Mouse (Mus musculus): ENCODE measurements around the gene Chdh.

Gene Chdh

DNA sequence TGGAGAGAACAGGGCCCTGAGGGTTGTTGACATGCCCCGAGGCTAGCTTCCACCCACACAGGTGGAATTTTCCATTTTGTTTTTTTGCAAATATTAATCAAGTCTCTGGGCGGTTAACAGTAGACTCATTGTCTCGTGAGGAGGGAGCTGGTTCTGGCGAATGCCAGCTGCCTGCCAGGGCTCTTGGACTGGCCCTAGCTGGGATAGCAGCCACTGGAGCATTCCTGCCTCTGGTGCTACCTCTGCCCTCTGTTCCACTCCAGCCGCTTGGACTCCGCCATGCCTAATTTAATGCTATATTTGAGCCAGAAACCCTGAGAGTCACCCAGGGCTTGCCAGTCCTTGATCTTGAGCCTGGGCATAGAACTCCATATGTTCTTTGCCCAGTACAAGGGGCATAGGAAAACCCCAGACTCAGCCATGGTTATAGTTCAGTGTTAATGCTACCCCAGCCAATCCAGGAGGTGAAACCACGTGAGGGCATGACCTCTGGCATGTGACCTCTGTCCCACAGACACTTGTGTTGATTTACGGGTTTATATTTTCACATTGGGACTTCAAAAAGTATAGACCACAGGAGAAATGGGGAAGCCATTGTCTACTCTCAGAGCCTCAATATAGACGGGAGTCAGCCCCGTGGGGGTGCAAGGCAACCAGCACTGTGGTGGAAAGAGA lies 3.2 kb downstream of the Chdh start:
- DNase-seq (ENCODE audit: low spot score in 2 of 2), result no peak

DNA sequence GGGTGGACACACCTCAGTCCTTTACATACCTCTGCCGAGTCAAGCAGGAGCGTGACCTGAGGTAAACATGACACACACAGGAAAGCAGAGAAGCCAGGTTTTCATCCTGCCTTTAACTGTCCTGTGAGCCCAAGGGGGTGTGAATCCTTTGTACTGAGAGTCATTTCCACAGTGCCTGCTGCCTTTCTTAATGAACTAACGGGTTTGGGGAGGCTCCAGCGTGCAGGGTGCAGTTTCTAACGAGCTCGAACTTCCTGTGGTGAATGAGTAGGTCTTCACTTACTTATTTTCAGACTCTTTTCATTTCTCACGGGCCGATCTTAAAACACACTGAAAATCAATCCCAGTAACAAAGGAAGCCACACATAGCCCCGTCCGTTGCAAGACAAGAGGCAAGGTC lies 5.7 kb downstream of the Chdh start:
- DNase-seq (ENCODE audit: low spot score in 2 of 2), result no peak

DNA sequence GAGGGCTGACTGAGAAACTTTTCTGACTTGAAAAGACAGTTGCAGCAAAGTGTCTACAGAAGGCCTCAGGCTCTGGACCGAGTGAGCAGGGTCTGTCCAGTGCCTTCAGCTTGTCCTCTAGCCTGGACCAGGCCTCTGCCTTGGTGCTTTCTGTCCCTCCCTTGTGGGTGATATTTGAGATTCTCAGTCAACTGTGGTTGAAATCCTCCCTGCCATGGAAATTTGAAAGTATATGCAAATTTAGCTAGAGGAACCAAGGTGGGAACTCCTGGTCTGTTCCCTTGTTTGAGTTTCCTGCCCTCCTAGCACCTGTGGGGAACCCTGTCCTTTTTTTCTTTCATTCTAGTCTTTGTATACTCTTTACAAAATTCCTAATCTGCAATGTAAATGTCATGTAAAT lies 6.2 kb downstream of the Chdh start:
- no peak for DNase-seq (ENCODE audit: low spot score in 2 of 2)

DNA sequence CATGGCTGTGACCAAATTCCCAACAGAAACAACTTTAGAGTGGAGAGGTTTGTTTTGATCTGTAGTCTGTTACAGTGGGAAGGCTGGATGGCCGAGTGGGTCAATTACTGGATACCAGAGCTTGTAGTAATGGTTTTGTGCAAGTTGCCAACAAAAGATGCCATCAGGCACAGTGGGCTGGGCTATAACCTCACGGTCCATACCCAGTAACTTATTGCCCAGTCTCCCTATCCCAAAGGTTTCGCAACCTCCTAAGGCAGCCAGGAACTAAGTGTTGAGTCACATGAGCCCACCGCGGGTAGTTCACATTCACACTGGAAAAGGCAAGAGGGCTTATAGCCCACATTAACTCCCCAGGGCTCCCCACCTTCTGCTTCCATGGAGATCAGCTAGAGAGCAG lies 7.8 kb downstream of the Chdh start:
- DNase-seq (ENCODE audit: low spot score in 2 of 2), result no peak

DNA sequence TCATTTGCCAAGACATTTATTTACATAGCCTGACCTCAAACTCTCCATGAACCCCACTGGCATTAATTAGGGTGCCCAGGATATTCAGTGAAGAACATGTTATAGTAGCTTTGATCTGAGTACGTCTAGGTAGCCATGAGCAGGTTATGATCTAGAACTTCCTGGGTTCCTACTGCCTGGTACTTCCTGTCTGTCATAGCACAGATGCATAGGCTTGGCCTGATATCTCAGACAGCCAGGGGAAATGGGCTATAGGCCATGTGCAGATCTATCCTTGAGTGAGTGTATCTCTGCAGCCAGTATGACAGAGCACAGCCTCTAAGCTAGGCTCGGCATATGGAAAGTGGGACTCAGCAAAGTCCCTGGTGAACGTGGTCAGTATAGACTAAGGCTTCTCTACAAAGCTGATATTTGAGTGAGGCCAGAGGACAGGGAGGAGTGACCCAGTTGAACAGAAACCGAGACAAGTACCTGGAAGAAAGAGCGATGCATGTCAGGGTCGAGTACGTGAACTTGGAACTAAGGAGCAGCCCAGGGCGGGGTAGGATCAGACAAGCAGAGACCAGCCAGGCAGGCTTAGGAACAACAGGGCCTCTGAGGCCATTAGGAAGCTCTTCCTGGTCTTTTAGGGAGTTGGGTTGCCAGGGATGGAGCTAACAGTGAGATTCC lies 9.1 kb downstream of the Chdh start:
- DNase-seq (ENCODE audit: low spot score in 2 of 2), result no peak

DNA sequence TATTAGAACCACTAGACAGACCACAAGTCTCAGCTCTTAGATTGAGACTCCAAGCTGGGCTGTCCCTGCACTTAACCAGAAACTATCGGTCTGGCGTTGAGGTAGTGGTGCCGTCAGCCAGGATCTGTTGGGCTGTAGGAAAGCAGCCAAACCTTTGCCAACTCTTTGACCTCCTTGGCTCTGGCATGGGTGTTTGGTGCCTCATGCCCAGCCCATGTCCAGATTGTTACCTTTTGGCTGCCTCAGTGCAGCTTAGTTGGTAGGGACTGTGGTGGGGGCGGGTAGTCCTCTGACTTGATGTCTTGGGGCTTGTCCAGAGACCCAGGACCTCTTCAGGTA lies 9.6 kb downstream of the Chdh start:
- no peak for DNase-seq (ENCODE audit: low spot score in 2 of 2)

DNA sequence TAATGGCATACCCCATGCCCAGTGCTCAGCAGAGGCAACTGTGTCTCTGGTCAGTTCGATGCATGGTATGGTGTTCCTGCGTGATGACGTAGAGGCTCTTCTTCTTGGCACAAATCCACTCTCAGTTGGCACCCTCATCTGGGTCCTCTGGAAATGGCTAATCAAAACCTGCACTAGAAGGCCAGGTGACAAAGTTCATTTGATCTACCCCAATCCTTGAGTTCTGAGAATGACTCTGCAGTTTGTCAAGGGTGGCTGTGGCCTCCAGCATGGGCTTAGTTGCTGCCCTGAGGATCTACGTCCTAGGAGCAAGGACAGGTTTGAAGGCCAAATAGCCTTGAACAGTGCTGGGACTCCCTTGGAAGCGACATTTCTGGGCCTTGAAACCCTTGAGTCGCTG lies 10.0 kb downstream of the Chdh start:
- no peak for DNase-seq (ENCODE audit: low spot score in 2 of 2)

DNA sequence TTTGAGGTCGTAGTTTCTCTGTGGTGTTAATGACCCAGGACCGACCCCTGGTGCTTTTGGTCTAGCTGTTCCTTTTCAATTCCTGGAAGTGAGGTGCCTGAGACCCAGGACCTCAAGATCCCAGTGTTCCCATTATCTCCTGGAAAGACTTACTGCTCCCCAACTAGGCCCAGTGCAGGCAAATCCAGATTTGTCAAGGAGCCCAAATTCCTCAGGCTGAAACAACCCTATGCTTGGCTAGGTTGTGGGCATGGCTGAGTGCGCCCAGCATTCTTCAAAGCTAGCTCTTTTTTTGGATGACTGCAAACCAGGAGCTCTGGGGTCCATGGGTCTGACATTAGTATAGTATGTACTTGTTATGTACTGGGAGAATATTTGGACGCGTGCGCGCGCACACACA lies 10.6 kb downstream of the Chdh start:
- DNase-seq (ENCODE audit: low spot score in 2 of 2), result no peak

DNA sequence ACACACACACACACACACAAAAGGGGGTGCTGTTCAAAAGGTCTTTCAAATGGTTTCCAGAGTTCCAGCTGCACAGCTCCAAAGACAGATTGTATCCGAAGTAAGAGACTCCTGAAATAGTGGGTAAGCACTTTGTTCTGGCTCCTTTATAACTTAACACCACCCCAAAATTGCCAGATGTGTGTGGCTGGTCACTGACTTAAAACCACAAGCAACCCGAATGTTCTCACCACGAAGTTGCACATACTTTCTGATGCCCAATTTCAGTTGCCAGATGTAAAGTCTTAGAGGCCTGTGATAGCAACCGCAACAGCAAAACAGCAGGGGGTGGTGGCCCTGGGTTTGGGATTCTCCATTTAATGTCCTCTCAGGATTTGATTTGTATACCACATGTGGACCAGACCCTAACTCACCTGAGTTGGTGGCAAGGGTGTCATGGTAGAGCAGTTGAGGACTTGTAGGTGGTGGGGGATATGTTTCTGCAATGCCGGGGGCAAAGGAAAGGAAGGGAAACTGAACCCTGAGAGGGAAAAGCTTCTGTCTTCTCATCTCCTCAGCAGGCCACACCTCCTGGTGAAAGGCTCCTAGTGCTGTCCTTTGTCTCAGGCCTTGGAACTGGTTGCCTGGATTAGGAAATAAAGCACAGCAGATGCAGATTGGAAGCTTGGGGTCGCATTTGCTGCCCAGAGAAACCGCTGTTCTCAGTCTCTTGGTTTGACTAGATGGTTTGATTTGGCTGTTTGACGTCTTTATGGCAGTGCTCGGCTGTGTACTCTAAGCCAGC lies 11.2 kb downstream of the Chdh start:
- no peak for DNase-seq (ENCODE audit: low spot score in 2 of 2)

DNA sequence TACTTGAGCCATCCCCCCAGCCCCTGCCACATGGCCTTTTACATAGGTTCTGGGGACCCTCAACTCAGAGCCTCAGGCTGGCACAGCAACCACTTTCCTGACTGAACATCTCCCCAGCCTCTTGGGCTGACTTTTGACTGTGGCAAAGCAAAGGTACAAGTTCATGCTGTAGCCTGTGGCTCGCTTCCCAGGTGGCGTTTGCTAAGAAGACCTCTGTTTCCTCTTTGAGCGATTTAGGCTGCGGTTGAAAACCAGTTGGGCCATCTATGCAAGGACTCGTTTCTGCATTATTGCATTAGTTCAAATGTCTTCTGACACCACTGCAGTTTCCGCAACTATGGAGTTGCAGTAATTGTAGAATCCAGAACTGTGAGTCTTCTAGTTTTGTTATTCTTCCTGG lies 13.6 kb downstream of the Chdh start:
- DNase-seq (ENCODE audit: low spot score in 2 of 2), result no peak

DNA sequence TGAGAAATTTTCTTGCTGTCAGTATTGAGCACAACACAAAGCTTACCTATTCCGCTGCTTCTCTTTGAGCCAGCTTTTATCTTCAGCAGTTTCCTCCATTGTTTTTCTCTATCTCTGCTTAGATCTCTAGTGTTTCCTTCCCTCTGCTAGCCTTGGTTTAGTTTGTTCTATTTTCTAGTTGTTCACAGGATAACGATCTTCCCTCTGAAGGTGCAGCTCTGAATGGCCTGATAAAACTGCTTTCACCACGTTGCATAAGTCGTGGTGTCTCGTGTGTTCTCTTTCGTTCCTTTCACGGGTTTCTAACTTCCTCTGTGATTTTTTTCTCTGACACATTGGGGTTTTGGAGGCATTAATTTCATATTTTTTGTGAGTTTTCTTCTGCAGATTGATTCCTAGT lies 15.6 kb downstream of the Chdh start:
- no peak for DNase-seq (ENCODE audit: low spot score in 2 of 2)

DNA sequence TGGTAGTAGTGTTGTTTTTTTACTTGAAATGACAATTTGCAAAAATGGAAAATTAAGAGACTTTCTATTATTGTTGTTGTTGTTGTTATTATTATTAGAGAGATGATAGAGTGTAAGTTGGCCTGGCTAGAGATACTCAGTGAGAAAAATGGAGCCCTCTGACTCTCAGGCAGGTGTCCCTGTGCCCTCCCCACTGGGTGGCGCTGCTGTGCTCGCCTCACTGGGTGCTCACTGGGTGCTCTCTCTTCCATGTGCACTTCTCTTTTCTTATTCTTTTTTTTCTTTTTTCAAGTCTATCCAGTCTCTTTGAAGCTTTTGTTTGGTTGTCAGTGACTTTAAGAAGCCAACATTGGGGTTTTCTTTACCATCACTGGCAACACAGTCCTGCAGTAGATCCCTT lies 18.6 kb downstream of the Chdh start:
- DNase-seq (ENCODE audit: low spot score in 2 of 2), result no peak

DNA sequence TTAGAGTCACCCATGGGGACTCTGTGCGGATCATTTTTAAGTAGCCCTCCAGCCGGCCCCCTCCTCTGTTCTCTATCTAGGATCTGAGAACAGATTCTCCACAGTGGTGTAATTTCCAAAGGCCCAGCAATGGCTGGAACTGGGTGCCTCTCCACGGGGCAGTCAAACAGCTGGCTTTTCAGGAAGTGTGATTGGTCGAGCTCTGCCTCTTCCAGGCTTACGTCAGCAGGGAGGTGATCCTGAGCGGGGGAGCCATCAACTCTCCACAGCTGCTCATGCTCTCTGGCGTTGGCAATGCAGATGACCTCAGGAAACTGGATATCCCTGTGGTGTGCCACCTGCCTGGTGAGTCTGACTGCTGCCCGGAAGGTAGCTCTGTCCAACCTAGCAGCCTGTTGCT lies 24.6 kb downstream of the Chdh start:
- DNase-seq (ENCODE audit: low spot score in 2 of 2), result no peak

DNA sequence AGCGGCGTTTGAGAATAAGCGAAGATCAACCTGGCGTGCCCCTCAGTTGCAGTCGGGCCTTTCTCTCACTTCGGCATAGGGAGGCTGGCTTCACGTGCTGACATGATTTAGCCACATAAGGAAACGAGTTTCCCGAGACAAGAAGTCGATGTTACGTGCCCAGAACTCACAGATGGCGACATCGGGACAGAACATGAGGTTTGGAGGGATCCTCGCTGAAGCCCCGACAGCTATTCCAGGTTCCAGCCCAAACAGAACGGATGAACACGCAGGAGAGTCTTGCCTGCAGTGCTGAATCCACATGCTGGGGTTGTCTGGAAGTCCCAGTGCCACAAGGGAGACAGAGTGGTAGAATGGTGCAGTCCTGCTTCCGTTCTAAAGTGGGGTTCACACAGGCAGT lies 29.6 kb downstream of the Chdh start:
- DNase-seq (ENCODE audit: low spot score in 2 of 2), result no peak

DNA sequence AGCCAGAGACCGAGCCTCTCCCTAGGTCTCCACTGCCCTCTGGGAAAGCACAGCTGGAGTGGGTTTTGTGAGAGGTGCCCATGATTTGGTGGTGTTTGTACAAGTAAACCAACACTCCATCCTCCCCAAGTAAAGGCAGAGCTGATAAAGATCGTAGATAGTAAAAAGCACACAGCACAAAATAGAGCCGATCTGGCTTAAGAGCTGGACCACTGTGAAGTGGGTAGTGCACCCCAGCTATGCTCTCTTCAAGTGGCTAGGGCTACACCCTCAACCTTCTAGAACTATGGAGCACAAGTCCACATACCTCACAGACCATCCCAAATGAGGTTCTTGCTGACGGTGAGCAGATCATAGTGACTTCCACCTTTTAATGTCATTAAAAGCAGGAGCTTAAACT lies 30.6 kb downstream of the Chdh start:
- DNase-seq (ENCODE audit: low spot score in 2 of 2), result no peak

DNA sequence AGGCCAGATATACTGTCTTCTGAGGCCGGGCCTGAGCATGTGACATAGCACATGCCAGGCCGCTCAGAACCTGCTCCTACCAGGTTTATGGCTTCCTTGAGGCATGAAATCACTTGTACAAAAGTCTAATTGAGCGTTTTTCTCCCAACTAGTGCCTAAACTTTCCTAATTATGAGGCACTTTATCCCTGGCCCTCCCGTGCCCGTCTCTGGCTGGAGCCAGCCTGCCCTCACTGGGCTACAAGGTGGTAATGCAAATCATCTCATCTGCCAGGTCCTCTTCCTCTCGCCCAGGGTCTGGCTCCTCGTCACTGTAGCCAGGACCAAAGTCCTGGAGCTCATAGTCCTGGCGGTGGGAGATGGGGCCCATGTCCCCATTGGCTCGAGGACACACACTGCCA lies 33.0 kb downstream of the Chdh start:
- no peak for DNase-seq (ENCODE audit: low spot score in 2 of 2)

DNA sequence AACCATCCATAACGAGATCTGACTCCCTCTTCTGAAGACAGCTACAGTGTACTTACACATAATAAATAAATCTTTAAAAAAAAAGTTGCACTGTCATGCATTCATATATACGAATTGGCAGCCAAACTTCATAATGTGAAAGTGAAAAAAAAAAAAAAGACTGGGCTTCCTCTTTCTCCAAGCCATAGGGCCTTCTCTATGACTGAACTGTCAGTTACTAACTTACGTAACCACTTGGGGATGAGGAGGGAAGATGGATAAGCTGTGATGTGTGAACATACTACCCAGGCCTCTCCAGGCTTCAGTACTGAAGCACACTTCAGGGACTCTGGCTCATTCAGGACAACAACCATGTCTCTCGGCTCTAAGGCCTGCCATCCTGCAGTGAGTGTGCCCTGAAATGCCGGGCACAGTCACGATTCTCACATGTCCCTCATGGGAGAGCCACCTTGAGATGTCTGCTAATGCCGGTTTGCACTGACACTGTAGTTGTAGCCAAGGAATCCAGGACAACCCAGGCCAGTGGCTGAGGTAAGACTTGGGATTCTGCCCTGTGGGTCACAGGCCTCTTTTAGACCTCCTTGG lies 34.6 kb downstream of the Chdh start:
- no peak for DNase-seq (ENCODE audit: low spot score in 2 of 2)

DNA sequence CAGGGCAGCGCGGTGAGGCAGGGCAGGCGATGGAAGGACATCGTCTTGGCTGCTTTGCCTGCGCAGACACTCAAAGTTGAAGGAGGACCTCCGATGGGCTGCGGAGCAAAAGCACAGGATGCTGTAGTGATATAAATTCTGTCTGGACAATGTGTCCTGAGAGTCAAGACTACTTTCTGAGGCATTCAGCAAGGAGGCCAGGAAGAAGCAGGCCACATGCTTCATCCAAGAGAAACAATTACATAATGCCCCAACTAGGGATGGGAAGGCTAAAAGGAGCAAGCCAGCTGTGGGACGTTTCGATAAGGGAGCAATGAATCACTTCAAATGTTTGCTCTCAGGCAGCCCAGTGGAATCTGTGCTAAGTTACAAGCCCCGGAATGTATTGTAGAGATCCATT lies 36.4 kb downstream of the Chdh start:
- DNase-seq (ENCODE audit: low spot score in 2 of 2), result no peak

DNA sequence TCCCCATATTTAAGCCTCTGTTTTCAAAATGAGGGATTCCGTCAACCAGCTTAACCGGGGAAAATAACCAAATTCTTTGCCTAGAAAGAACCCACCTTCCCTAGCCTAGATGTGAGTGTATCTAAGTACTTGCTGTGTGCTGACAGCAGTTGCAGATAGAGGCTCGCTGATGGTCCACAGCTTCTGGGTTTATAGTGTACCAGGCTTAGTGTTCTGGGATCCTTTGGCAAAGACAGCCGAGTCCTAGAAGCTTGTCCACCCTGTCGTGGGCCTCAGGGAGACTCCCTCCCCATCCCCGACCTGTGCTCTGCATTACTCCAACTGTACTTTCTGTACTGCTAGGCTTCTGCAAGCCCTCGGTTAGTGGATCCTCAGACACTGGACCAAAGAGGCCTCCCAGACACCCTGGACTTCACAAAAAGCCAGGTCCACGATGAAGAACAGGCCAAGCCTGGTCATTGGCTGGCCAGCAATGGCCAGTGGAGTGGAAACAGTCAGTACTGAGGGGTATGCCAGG lies 36.9 kb downstream of the Chdh start:
- no peak for DNase-seq (ENCODE audit: low spot score in 2 of 2)

DNA sequence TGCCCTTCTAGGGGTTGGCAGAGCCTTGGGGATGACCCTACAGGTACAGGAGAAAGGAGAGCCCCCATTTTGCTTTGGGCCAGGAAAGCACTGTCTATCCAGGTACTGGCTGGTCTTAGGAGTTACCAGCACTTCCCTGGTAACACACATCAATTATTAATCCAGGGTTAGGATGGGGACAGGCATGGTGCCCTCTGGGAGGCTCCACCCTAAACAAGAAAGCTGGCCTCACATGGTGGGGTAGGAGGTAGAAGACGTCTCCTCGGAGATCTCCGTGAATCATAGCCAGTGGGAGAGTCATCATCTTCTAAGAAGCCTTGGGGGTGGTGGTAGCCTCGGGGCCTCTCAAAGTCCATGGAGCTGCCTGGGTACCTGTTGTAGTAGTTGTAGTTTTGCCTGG lies 38.2 kb downstream of the Chdh start:
- no peak for DNase-seq (ENCODE audit: low spot score in 2 of 2)

DNA sequence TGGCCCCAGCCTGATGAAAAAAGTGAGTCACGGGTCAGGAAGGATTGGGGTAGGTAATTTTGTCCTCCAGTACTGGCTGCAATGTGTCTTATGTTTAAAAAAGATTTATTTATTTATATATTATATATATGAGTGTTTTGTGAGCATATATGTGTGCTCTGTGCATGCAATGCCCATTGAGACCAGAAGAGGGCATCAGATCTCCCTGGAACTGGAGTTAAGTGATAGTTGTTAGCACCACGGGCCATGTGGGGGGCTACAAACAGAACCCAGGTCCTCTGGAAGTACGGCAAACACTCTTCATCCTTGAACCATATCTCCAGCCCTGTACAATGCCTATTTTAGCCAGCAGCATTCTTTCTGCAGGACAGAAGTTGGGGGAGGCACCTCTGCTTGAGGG lies 39.2 kb downstream of the Chdh start:
- DNase-seq (ENCODE audit: low spot score in 2 of 2), result no peak

DNA sequence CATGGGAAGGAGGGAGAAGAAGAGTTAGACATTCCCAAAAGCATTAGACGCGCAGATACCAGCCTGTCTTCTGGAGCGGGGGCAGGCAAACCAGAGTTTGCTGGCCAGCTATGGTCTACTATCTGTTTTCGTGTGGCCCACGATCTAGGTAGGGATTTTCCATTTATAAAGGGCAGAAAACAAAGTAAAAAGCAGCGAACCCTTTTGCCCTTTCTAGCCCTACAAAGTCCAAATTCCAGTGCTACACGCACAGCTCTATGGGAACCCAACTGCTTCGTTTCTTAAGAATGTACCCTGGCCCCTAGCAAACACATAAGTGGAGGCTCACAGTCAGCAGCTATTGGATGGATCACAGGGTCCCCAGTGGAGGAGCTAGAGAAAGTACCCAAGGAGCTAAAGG lies 41.5 kb downstream of the Chdh start:
- DNase-seq (ENCODE audit: low spot score in 2 of 2), result no peak

DNA sequence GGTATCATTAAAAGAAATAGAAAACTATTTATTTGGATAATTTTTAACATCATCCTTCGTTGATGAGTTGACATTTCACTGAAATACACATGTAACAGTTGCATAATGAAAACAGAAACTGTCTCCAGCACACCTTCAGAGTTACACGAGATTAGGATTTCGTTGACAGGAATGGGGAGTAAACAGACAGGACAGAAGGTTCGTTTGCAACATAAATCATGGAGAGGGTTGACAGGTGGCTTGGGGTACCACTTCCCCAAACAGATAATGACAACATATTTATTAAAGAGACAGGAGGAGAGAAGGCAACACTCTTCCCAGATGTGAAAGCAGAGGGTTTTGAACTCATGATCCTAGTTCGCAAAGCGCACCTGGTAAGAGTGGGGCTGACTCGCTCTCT lies 46.1 kb downstream of the Chdh start:
- no peak for DNase-seq (ENCODE audit: low spot score in 2 of 2)

Measured in urinary bladder, postnatal 4 days (tissue).